ENCODE assay signal across 10 mouse cellular contexts in the genomic region with DNA sequence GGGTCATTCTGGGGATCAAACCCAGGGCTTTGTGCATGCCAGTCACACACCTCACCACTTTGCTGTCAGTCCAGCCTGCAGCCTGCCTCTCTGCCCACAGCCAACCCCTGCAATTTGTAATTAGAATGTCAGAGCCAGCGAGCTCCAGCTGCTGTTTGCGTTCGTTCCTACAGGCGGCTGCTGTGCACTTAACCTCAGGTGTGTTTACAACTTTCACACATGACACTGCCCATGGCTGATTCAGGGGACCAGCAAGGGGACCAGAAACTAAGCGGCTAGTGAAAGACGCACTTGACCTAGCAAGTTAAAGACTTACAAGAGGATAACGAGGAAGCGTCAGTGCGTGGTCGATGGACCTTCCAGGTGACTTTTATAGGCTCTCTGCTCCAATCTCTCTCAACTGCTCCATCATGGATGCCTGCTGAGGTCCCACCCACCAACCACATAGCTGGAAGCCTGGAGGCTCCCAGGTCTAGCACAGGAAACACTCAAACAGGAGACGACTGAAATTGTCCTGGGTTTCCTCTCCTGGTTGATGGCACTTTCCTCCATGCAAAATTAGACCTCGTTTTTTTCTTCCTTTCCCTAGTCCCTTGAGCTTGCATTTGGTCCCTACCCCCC. TPM values are rescaled to one million over a fixed set of nuclear protein-coding genes. Genes with fewer than 3 reads are reported as not detected.
A peak's percentile ranks its signal among the peaks of the same experiment; 100 is the strongest.
DNase-seq lines count a peak whose midpoint lies in the region; ATAC-seq and TF ChIP-seq lines count a peak whose summit lies in the region.
"Had no signal": no experiment of that assay in that cellular context is flagged by ENCODE, and none has a peak within 500 bp of the region (broad histone marks: within the 10 kb centered on the region; RNA-seq: fewer than 3 reads in every experiment).

No protein-coding gene starts in this region.

- no peaks in the 10 kb centered on the region for H3K36me3 ChIP-seq in liver, adult 2 months (ENCODE audit: control insufficient read depth, insufficient read depth, low read length)
- H3K36me3 ChIP-seq in limb, embryonic 13.5 days, result no peaks in the 10 kb centered on the region
- H3K36me3 ChIP-seq in stomach, embryonic 15.5 days, result no peaks in the 10 kb centered on the region

- H3K27ac ChIP-seq in liver, adult 2 months (replicated peaks; ENCODE audit: insufficient read depth, low read depth, low read length), result peak overlapping the region; percentile 98
- peak overlapping the region; percentile 83 for H3K27ac ChIP-seq in limb, embryonic 13.5 days
- H3K27ac ChIP-seq in stomach, embryonic 15.5 days, result peak overlapping the region; percentile 84
- H3K27ac ChIP-seq: hindbrain, embryonic 14.5 days had no signal

- no peaks in the 10 kb centered on the region for H3K79me2 ChIP-seq in liver, adult 2 months (ENCODE audit: control insufficient read depth, insufficient read depth, low read length)

- H3K9me3 ChIP-seq in limb, embryonic 13.5 days, result no peaks in the 10 kb centered on the region
- H3K9me3 ChIP-seq in stomach, embryonic 15.5 days, result no peaks in the 10 kb centered on the region

- H3K27me3 ChIP-seq in liver, adult 2 months (ENCODE audit: control insufficient read depth, insufficient read depth, low read length), result no peaks in the 10 kb centered on the region
- no peaks in the 10 kb centered on the region for H3K27me3 ChIP-seq in limb, embryonic 13.5 days
- no peaks in the 10 kb centered on the region for H3K27me3 ChIP-seq in stomach, embryonic 15.5 days (replicated peaks)

- peak; percentile 54 for TF ChIP-seq CTCF in liver, adult 2 months (IDR thresholded peaks at IDR 0.05; ENCODE audit: low read depth, low read length)

- peak overlapping the region; percentile 51 for H3K4me3 ChIP-seq in liver, adult 2 months (ENCODE audit: insufficient read depth, low read depth, low read length)
- H3K4me3 ChIP-seq in limb, embryonic 13.5 days, result peak overlapping the region; percentile 9
- peak overlapping the region; percentile 24 for H3K4me3 ChIP-seq in stomach, embryonic 15.5 days (replicated peaks)

- 18% methylated on average over 12 of the region's 12 CpGs for WGBS in liver, adult 2 months
- WGBS in limb, embryonic 13.5 days, result 14% methylated on average over 12 of the region's 12 CpGs
- WGBS in stomach, embryonic 15.5 days, result 10% methylated on average over 12 of the region's 12 CpGs

- DNase-seq in adrenal gland, postnatal 10 days, result peak; percentile 20
- DNase-seq in adrenal gland, postnatal 25 days, result no peak
- peak; percentile 67 for DNase-seq in liver, adult 2 months (ENCODE audit: extremely low read depth, low read depth, low spot score)
- DNase-seq in liver, result no peak
- DNase-seq in layer of hippocampus, postnatal 25 days (ENCODE audit: extremely low spot score in 1 of 2, low spot score in 1 of 2), result no peak
- no peak for DNase-seq in spleen, postnatal 4 days (ENCODE audit: low spot score in 2 of 2)
- DNase-seq: right cerebral cortex, postnatal 25 days had no signal

- no peak for ATAC-seq in limb, embryonic 13.5 days (ENCODE audit: low FRiP score, low read depth)
- 0 out of 2 replicates have a peak, but pooled peaks have one; percentile 15 for ATAC-seq in stomach, embryonic 15.5 days (ENCODE audit: insufficient read depth, low FRiP score, low read depth)

- no peak for TF ChIP-seq POLR2A in liver, adult 2 months (IDR thresholded peaks at IDR 0.05; ENCODE audit: extremely low read depth, insufficient read depth, low read length)

- peak overlapping the region; percentile 76 for H3K9ac ChIP-seq in liver, adult 2 months (ENCODE audit: low read depth, low read length)
- no peak overlapping the region for H3K9ac ChIP-seq in limb, embryonic 13.5 days
- peak overlapping the region; percentile 21; the same call in 1 of the 2 replicates for H3K9ac ChIP-seq in stomach, embryonic 15.5 days
- H3K9ac ChIP-seq: hindbrain, embryonic 14.5 days had no signal

- H3K4me1 ChIP-seq in liver, adult 2 months (ENCODE audit: control insufficient read depth, insufficient read depth, low read length), result peaks cover 20% of the 10 kb centered on the region; the same call in 1 of the 2 replicates
- peaks cover 45% of the 10 kb centered on the region for H3K4me1 ChIP-seq in limb, embryonic 13.5 days
- H3K4me1 ChIP-seq in stomach, embryonic 15.5 days, result peaks cover 31% of the 10 kb centered on the region

- peak overlapping the region; percentile 49 for H3K4me2 ChIP-seq in limb, embryonic 13.5 days (replicated peaks)
- H3K4me2 ChIP-seq in stomach, embryonic 15.5 days, result peak overlapping the region; percentile 48
- H3K4me2 ChIP-seq: hindbrain, embryonic 14.5 days had no signal

RNA-seq across cellular contexts. Expression of gene Ptms, which starts 5.4 kb away (rescaled TPM):
- total RNA-seq in adrenal gland, postnatal 10 days (2021), result 100 to 1,000 TPM; 824 to 887 TPM
- 790 and 858 TPM in 2 replicates for total RNA-seq in adrenal gland, postnatal 25 days (2021)
- total RNA-seq in liver, adult 2 months (2014; rRNA removed), result 80.7 and 101 TPM in 2 replicates
- 2,256 and 3,281 TPM in 2 replicates for polyA plus RNA-seq in liver, adult 2 months (2012; rRNA removed)
- polyA plus RNA-seq in limb, embryonic 13.5 days (2015; fragmentation: Nextera tagmentation; extraction: Ambion mirVana), result 303 and 321 TPM in 2 replicates
- 322 and 340 TPM in 2 replicates for polyA plus RNA-seq in stomach, embryonic 15.5 days (2015; fragmentation: Nextera tagmentation; extraction: Ambion mirVana)
- 1,000 to 10,000 TPM; 1,178 to 1,233 TPM for total RNA-seq in layer of hippocampus, postnatal 25 days (2021)

RNA-seq across cellular contexts. Expression of gene Mlf2, which starts 5.9 kb away (rescaled TPM):
- total RNA-seq in adrenal gland, postnatal 10 days (2021), result 100 to 1,000 TPM; 271 to 288 TPM
- 271 and 277 TPM in 2 replicates for total RNA-seq in adrenal gland, postnatal 25 days (2021)
- 74.6 and 101 TPM in 2 replicates for total RNA-seq in liver, adult 2 months (2014; rRNA removed)
- polyA plus RNA-seq in liver, adult 2 months (2012; rRNA removed), result 265 and 285 TPM in 2 replicates
- 354 and 355 TPM in 2 replicates for polyA plus RNA-seq in limb, embryonic 13.5 days (2015; fragmentation: Nextera tagmentation; extraction: Ambion mirVana)
- 351 and 362 TPM in 2 replicates for polyA plus RNA-seq in stomach, embryonic 15.5 days (2015; fragmentation: Nextera tagmentation; extraction: Ambion mirVana)
- total RNA-seq in layer of hippocampus, postnatal 25 days (2021), result 100 to 1,000 TPM; 670 to 704 TPM

RNA-seq across cellular contexts. Expression of gene Lag3, which starts 13.8 kb away (rescaled TPM):
- 1 to 10 TPM; 1.4 to 1.8 TPM for total RNA-seq in adrenal gland, postnatal 10 days (2021)
- 1.2 and 1.4 TPM in 2 replicates for total RNA-seq in adrenal gland, postnatal 25 days (2021)
- 0.09 and 0.13 TPM in 2 replicates for total RNA-seq in liver, adult 2 months (2014; rRNA removed)
- 0.39 and 0.67 TPM in 2 replicates for polyA plus RNA-seq in liver, adult 2 months (2012; rRNA removed)
- polyA plus RNA-seq in limb, embryonic 13.5 days (2015; fragmentation: Nextera tagmentation; extraction: Ambion mirVana), result 1.7 and 3.1 TPM in 2 replicates
- polyA plus RNA-seq in stomach, embryonic 15.5 days (2015; fragmentation: Nextera tagmentation; extraction: Ambion mirVana), result 1.5 and 2.4 TPM in 2 replicates
- total RNA-seq in layer of hippocampus, postnatal 25 days (2021), result 1 to 10 TPM; 2.4 to 2.6 TPM

RNA-seq across cellular contexts. Expression of gene Cd4, which starts 37.3 kb away (rescaled TPM):
- 1 to 10 TPM; 3.8 to 4.0 TPM for total RNA-seq in adrenal gland, postnatal 10 days (2021)
- total RNA-seq in adrenal gland, postnatal 25 days (2021), result 0.21 TPM in 1 of 2 replicates, not detected in the other
- 0.27 and 0.83 TPM in 2 replicates for total RNA-seq in liver, adult 2 months (2014; rRNA removed)
- polyA plus RNA-seq in liver, adult 2 months (2012; rRNA removed), result 0.19 and 0.46 TPM in 2 replicates
- 0.04 and 0.15 TPM in 2 replicates for polyA plus RNA-seq in limb, embryonic 13.5 days (2015; fragmentation: Nextera tagmentation; extraction: Ambion mirVana)
- polyA plus RNA-seq in stomach, embryonic 15.5 days (2015; fragmentation: Nextera tagmentation; extraction: Ambion mirVana), result 0.41 and 0.64 TPM in 2 replicates
- under 1 TPM; 0.22 to 0.26 TPM for total RNA-seq in layer of hippocampus, postnatal 25 days (2021)

RNA-seq across cellular contexts. Expression of gene Cops7a, which starts 40.1 kb away (rescaled TPM):
- 100 to 1,000 TPM; 122 to 129 TPM for total RNA-seq in adrenal gland, postnatal 10 days (2021)
- 172 and 177 TPM in 2 replicates for total RNA-seq in adrenal gland, postnatal 25 days (2021)
- total RNA-seq in liver, adult 2 months (2014; rRNA removed), result 35.8 and 46.6 TPM in 2 replicates
- 165 and 170 TPM in 2 replicates for polyA plus RNA-seq in liver, adult 2 months (2012; rRNA removed)
- polyA plus RNA-seq in limb, embryonic 13.5 days (2015; fragmentation: Nextera tagmentation; extraction: Ambion mirVana), result 128 and 133 TPM in 2 replicates
- polyA plus RNA-seq in stomach, embryonic 15.5 days (2015; fragmentation: Nextera tagmentation; extraction: Ambion mirVana), result 128 and 153 TPM in 2 replicates
- 100 to 1,000 TPM; 144 to 151 TPM for total RNA-seq in layer of hippocampus, postnatal 25 days (2021)

Comparison
In these comparisons a context has a peak if more than half of its experiments do, and no peak if none do; other contexts are left out.
1. DNase-seq: peak in adrenal gland, postnatal 10 days (single experiment) and liver, adult 2 months (single experiment); none in adrenal gland, postnatal 25 days (single experiment), liver (single experiment), layer of hippocampus, postnatal 25 days (0 of 2) and spleen, postnatal 4 days (0 of 2).
2. Peak in every context shown above with its lines, with median percentiles within 50 percentile points of each other: H3K27ac ChIP-seq and H3K4me3 ChIP-seq.